Mouse (Mus musculus): Measurements from ENCODE around the gene Ghsr. TPM values are rescaled to one million over a fixed set of nuclear protein-coding genes. Genes with fewer than 3 reads are reported as not detected.
"Not testable (repeated sequence)": the region's sequence is repeated elsewhere in the genome, so short reads cannot be mapped to it uniquely, and the experiment has no call there.

Gene Ghsr
- polyA plus RNA-seq, 1 experiment from 2014 or later, result 0.59 TPM

- WGBS, result 81% methylated on average over 4 of the region's 4 CpGs
- Histone ChIP-seq H3K4me3 (ENCODE audit: low read depth, low read length) (no peak overlapping the region), H3K9me3 (replicated peaks; ENCODE audit: control insufficient read depth, low read length, poor library complexity, severe bottlenecking) (no peaks in the 10 kb centered on the region), H3K27me3 (ENCODE audit: control insufficient read depth, insufficient read depth, low read depth, low read length) (peaks cover 3% of the 10 kb centered on the region), H3K9ac (ENCODE audit: low read depth, low read length) (no peak overlapping the region), H3K27ac (ENCODE audit: low read length) (no peak overlapping the region), H3K36me3 (ENCODE audit: control insufficient read depth, insufficient read depth, low read length) (no peaks in the 10 kb centered on the region), H3K4me2 (ENCODE audit: low read length) (no peak overlapping the region), H3K4me1 (ENCODE audit: control insufficient read depth, insufficient read depth, low read length) (no peaks in the 10 kb centered on the region)
- no peak for ATAC-seq
Observed at GRCm38 (mm10) chr3:27377935-27378334, 6.8 kb downstream of the Ghsr start.

- ATAC-seq, result no peak
- H3K4me2 ChIP-seq (ENCODE audit: low read length), result no peak overlapping the region
- H3K9me3 ChIP-seq (replicated peaks; ENCODE audit: control insufficient read depth, low read length, poor library complexity, severe bottlenecking), result no peaks in the 10 kb centered on the region
- H3K4me3 ChIP-seq (ENCODE audit: low read depth, low read length), result no peak overlapping the region
- no peaks in the 10 kb centered on the region for H3K4me1 ChIP-seq (ENCODE audit: control insufficient read depth, insufficient read depth, low read length)
- H3K27ac ChIP-seq (ENCODE audit: low read length), result no peak overlapping the region
- no peaks in the 10 kb centered on the region for H3K36me3 ChIP-seq (ENCODE audit: control insufficient read depth, insufficient read depth, low read length)
- no peak overlapping the region for H3K9ac ChIP-seq (ENCODE audit: low read depth, low read length)
- H3K27me3 ChIP-seq (ENCODE audit: control insufficient read depth, insufficient read depth, low read depth, low read length), result no peaks in the 10 kb centered on the region
- 77% methylated on average over 3 of the region's 3 CpGs for WGBS
Observed at GRCm38 (mm10) chr3:27384836-27385235, 13.7 kb downstream of the Ghsr start.

- no peak overlapping the region for H3K4me3 ChIP-seq (ENCODE audit: low read depth, low read length)
- H3K9me3 ChIP-seq (replicated peaks; ENCODE audit: control insufficient read depth, low read length, poor library complexity, severe bottlenecking), result 0 out of 2 replicates have a peak, but pooled peaks cover 3% of the 10 kb centered on the region
- no peak overlapping the region for H3K4me2 ChIP-seq (ENCODE audit: low read length)
- no peak for ATAC-seq
- no peak overlapping the region for H3K27ac ChIP-seq (ENCODE audit: low read length)
- no peaks in the 10 kb centered on the region for H3K27me3 ChIP-seq (ENCODE audit: control insufficient read depth, insufficient read depth, low read depth, low read length)
- WGBS, result 69% methylated on average over 1 of the region's 1 CpGs
- no peaks in the 10 kb centered on the region for H3K4me1 ChIP-seq (ENCODE audit: control insufficient read depth, insufficient read depth, low read length)
- H3K9ac ChIP-seq (ENCODE audit: low read depth, low read length), result no peak overlapping the region
- H3K36me3 ChIP-seq (ENCODE audit: control insufficient read depth, insufficient read depth, low read length), result no peaks in the 10 kb centered on the region
Observed at GRCm38 (mm10) chr3:27389923-27390322, 18.8 kb downstream of the Ghsr start.

- not testable (repeated sequence) for H3K36me3 ChIP-seq (ENCODE audit: control insufficient read depth, insufficient read depth, low read length); H3K4me3 ChIP-seq (ENCODE audit: low read depth, low read length); H3K27me3 ChIP-seq (ENCODE audit: control insufficient read depth, insufficient read depth, low read depth, low read length); H3K9me3 ChIP-seq (replicated peaks; ENCODE audit: control insufficient read depth, low read length, poor library complexity, severe bottlenecking); H3K9ac ChIP-seq (ENCODE audit: low read depth, low read length); H3K4me1 ChIP-seq (ENCODE audit: control insufficient read depth, insufficient read depth, low read length); ATAC-seq; H3K4me2 ChIP-seq (ENCODE audit: low read length); H3K27ac ChIP-seq (ENCODE audit: low read length)
- WGBS, result 98% methylated on average over 3 of the region's 3 CpGs
Observed at GRCm38 (mm10) chr3:27400996-27401395, 29.8 kb downstream of the Ghsr start.

GRCm38 (mm10) chr3:27406440-27406839, 35.3 kb downstream of the Ghsr start:
- Histone ChIP-seq H3K4me1 (ENCODE audit: control insufficient read depth, insufficient read depth, low read length) (no peaks in the 10 kb centered on the region), H3K27ac (ENCODE audit: low read length) (no peak overlapping the region), H3K4me2 (ENCODE audit: low read length) (no peak overlapping the region), H3K27me3 (ENCODE audit: control insufficient read depth, insufficient read depth, low read depth, low read length) (no peaks in the 10 kb centered on the region), H3K9me3 (replicated peaks; ENCODE audit: control insufficient read depth, low read length, poor library complexity, severe bottlenecking) (no peaks in the 10 kb centered on the region), H3K4me3 (ENCODE audit: low read depth, low read length) (no peak overlapping the region), H3K36me3 (ENCODE audit: control insufficient read depth, insufficient read depth, low read length) (no peaks in the 10 kb centered on the region), H3K9ac (ENCODE audit: low read depth, low read length) (no peak overlapping the region)
- ATAC-seq, result no peak
- 93% methylated on average over 3 of the region's 3 CpGs for WGBS

GRCm38 (mm10) chr3:27408564-27408963, 37.4 kb downstream of the Ghsr start:
- Histone ChIP-seq H3K27ac (ENCODE audit: low read length) (no peak overlapping the region), H3K27me3 (ENCODE audit: control insufficient read depth, insufficient read depth, low read depth, low read length) (no peaks in the 10 kb centered on the region), H3K36me3 (ENCODE audit: control insufficient read depth, insufficient read depth, low read length) (no peaks in the 10 kb centered on the region), H3K4me1 (ENCODE audit: control insufficient read depth, insufficient read depth, low read length) (no peaks in the 10 kb centered on the region), H3K4me3 (ENCODE audit: low read depth, low read length) (no peak overlapping the region), H3K9ac (ENCODE audit: low read depth, low read length) (no peak overlapping the region), H3K9me3 (replicated peaks; ENCODE audit: control insufficient read depth, low read length, poor library complexity, severe bottlenecking) (no peaks in the 10 kb centered on the region), H3K4me2 (ENCODE audit: low read length) (no peak overlapping the region)
- no peak for ATAC-seq
- WGBS, result 64% methylated on average over 2 of the region's 2 CpGs

- no peak overlapping the region for H3K4me3 ChIP-seq (ENCODE audit: low read depth, low read length)
- WGBS, result 98% methylated on average over 2 of the region's 2 CpGs
- H3K4me1 ChIP-seq (ENCODE audit: control insufficient read depth, insufficient read depth, low read length), result no peaks in the 10 kb centered on the region
- H3K36me3 ChIP-seq (ENCODE audit: control insufficient read depth, insufficient read depth, low read length), result no peaks in the 10 kb centered on the region
- no peaks in the 10 kb centered on the region for H3K27me3 ChIP-seq (ENCODE audit: control insufficient read depth, insufficient read depth, low read depth, low read length)
- no peak overlapping the region for H3K9ac ChIP-seq (ENCODE audit: low read depth, low read length)
- no peaks in the 10 kb centered on the region for H3K9me3 ChIP-seq (replicated peaks; ENCODE audit: control insufficient read depth, low read length, poor library complexity, severe bottlenecking)
- no peak overlapping the region for H3K4me2 ChIP-seq (ENCODE audit: low read length)
- no peak overlapping the region for H3K27ac ChIP-seq (ENCODE audit: low read length)
- ATAC-seq, result no peak
Observed at GRCm38 (mm10) chr3:27411286-27411685, 40.1 kb downstream of the Ghsr start.

GRCm38 (mm10) chr3:27413566-27413965, 42.4 kb downstream of the Ghsr start:
- no peaks in the 10 kb centered on the region for H3K27me3 ChIP-seq (ENCODE audit: control insufficient read depth, insufficient read depth, low read depth, low read length)
- H3K4me1 ChIP-seq (ENCODE audit: control insufficient read depth, insufficient read depth, low read length), result no peaks in the 10 kb centered on the region
- ATAC-seq, result no peak
- H3K9me3 ChIP-seq (replicated peaks; ENCODE audit: control insufficient read depth, low read length, poor library complexity, severe bottlenecking), result no peaks in the 10 kb centered on the region
- H3K36me3 ChIP-seq (ENCODE audit: control insufficient read depth, insufficient read depth, low read length), result no peaks in the 10 kb centered on the region
- H3K9ac ChIP-seq (ENCODE audit: low read depth, low read length), result no peak overlapping the region
- H3K4me3 ChIP-seq (ENCODE audit: low read depth, low read length), result no peak overlapping the region
- WGBS, result 62% methylated on average over 3 of the region's 3 CpGs
- H3K27ac ChIP-seq (ENCODE audit: low read length), result no peak overlapping the region
- H3K4me2 ChIP-seq (ENCODE audit: low read length), result no peak overlapping the region

DNA sequence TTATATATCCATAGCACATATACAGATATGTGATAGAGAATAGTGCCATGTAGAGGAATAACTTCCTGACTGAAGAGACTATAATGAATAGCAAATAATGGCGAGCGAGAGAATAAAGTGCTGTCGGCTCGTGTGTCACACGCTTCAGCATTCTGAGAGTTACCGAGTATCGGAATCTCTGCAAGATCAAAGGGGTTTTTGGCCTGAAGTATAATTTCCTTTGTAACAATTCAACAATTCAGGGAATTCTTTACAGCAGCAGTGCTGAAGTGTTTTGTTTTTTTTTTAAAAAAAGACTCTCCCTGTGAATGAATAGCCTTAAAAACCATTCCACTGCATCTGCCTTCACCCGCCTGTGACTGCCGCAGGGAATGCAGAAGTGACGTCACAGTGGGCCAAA, 45.6 kb downstream of the Ghsr start:
- Histone ChIP-seq H3K27ac (ENCODE audit: low read length) (no peak overlapping the region), H3K9me3 (replicated peaks; ENCODE audit: control insufficient read depth, low read length, poor library complexity, severe bottlenecking) (no peaks in the 10 kb centered on the region), H3K4me2 (ENCODE audit: low read length) (no peak overlapping the region), H3K4me1 (ENCODE audit: control insufficient read depth, insufficient read depth, low read length) (no peaks in the 10 kb centered on the region), H3K9ac (ENCODE audit: low read depth, low read length) (no peak overlapping the region), H3K4me3 (ENCODE audit: low read depth, low read length) (no peak overlapping the region), H3K36me3 (ENCODE audit: control insufficient read depth, insufficient read depth, low read length) (no peaks in the 10 kb centered on the region), H3K27me3 (ENCODE audit: control insufficient read depth, insufficient read depth, low read depth, low read length) (no peaks in the 10 kb centered on the region)
- 56% methylated on average over 10 of the region's 10 CpGs for WGBS
- ATAC-seq, result no peak

GRCm38 (mm10) chr3:27418602-27419001, 47.5 kb downstream of the Ghsr start:
- no peaks in the 10 kb centered on the region for H3K4me1 ChIP-seq (ENCODE audit: control insufficient read depth, insufficient read depth, low read length)
- H3K36me3 ChIP-seq (ENCODE audit: control insufficient read depth, insufficient read depth, low read length), result no peaks in the 10 kb centered on the region
- no peak for ATAC-seq
- H3K4me3 ChIP-seq (ENCODE audit: low read depth, low read length), result no peak overlapping the region
- H3K4me2 ChIP-seq (ENCODE audit: low read length), result no peak overlapping the region
- 94% methylated on average over 8 of the region's 8 CpGs for WGBS
- H3K27ac ChIP-seq (ENCODE audit: low read length), result no peak overlapping the region
- no peak overlapping the region for H3K9ac ChIP-seq (ENCODE audit: low read depth, low read length)
- H3K9me3 ChIP-seq (replicated peaks; ENCODE audit: control insufficient read depth, low read length, poor library complexity, severe bottlenecking), result no peaks in the 10 kb centered on the region
- H3K27me3 ChIP-seq (ENCODE audit: control insufficient read depth, insufficient read depth, low read depth, low read length), result no peaks in the 10 kb centered on the region
